Mouse (Mus musculus): ENCODE measurements around the gene Srsf12.
A peak's percentile ranks its signal among the peaks of the same experiment; 100 is the strongest.

Srsf12 gene

GRCm38 (mm10) chr4:33243016-33243758 lies 34.4 kb downstream of the Srsf12 start:
- TF ChIP-seq GATA4 (IDR thresholded peaks at IDR 0.05; ENCODE audit: insufficient replicate concordance, low read length) = no peak

GRCm38 (mm10) chr4:33243921-33244320 lies 35.1 kb downstream of the Srsf12 start:
- no peak for TF ChIP-seq GATA4 (IDR thresholded peaks at IDR 0.05; ENCODE audit: insufficient replicate concordance, low read length)

GRCm38 (mm10) chr4:33245853-33246395 lies 37.1 kb downstream of the Srsf12 start:
- no peak for TF ChIP-seq GATA4 (IDR thresholded peaks at IDR 0.05; ENCODE audit: insufficient replicate concordance, low read length)

- TF ChIP-seq GATA4 (IDR thresholded peaks at IDR 0.05; ENCODE audit: insufficient replicate concordance, low read length) = peak; percentile 10; the same call in 1 of the 2 replicates
Observed at GRCm38 (mm10) chr4:33247479-33248053, 38.8 kb downstream of the Srsf12 start.

GRCm38 (mm10) chr4:33248062-33248889 lies 39.5 kb downstream of the Srsf12 start:
- TF ChIP-seq GATA4 (IDR thresholded peaks at IDR 0.05; ENCODE audit: insufficient replicate concordance, low read length) = no peak

GRCm38 (mm10) chr4:33248915-33249314 lies 40.1 kb downstream of the Srsf12 start:
- TF ChIP-seq GATA4 (IDR thresholded peaks at IDR 0.05; ENCODE audit: insufficient replicate concordance, low read length) = no peak

- no peak for TF ChIP-seq GATA4 (IDR thresholded peaks at IDR 0.05; ENCODE audit: insufficient replicate concordance, low read length)
Observed at GRCm38 (mm10) chr4:33249716-33250230, 41.0 kb downstream of the Srsf12 start.

- TF ChIP-seq GATA4 (IDR thresholded peaks at IDR 0.05; ENCODE audit: insufficient replicate concordance, low read length) = no peak
Observed at GRCm38 (mm10) chr4:33250867-33251266, 42.1 kb downstream of the Srsf12 start.

- no peak for TF ChIP-seq GATA4 (IDR thresholded peaks at IDR 0.05; ENCODE audit: insufficient replicate concordance, low read length)
Observed at GRCm38 (mm10) chr4:33254706-33255105, 45.9 kb downstream of the Srsf12 start.

GRCm38 (mm10) chr4:33257263-33257964 lies 48.6 kb downstream of the Srsf12 start:
- TF ChIP-seq GATA4 (IDR thresholded peaks at IDR 0.05; ENCODE audit: insufficient replicate concordance, low read length) = no peak

GRCm38 (mm10) chr4:33260311-33260710 lies 51.5 kb downstream of the Srsf12 start:
- no peak for TF ChIP-seq GATA4 (IDR thresholded peaks at IDR 0.05; ENCODE audit: insufficient replicate concordance, low read length)

GRCm38 (mm10) chr4:33261311-33261753 lies 52.5 kb downstream of the Srsf12 start:
- peak; percentile 11; the same call in 1 of the 2 replicates for TF ChIP-seq GATA4 (IDR thresholded peaks at IDR 0.05; ENCODE audit: insufficient replicate concordance, low read length)

GRCm38 (mm10) chr4:33262897-33263296 lies 54.1 kb downstream of the Srsf12 start:
- no peak for TF ChIP-seq GATA4 (IDR thresholded peaks at IDR 0.05; ENCODE audit: insufficient replicate concordance, low read length)

- TF ChIP-seq GATA4 (IDR thresholded peaks at IDR 0.05; ENCODE audit: insufficient replicate concordance, low read length) = no peak
Observed at GRCm38 (mm10) chr4:33264979-33265726, 56.4 kb downstream of the Srsf12 start.
